Mouse (Mus musculus) CH12.LX (cell line): ENCODE data around the gene Gm28710. TPM values are rescaled to one million over a fixed set of nuclear protein-coding genes. Genes with fewer than 3 reads are reported as not detected.

Source experiments
- DNase-seq: peaks from one replicate; pipeline ENCODE4 v3.0.0-alpha.2; 2013; ENCODE audit errors: extremely low read depth
- H3K27ac ChIP-seq: 2 replicates; pipeline ENCODE4 v1.5.1; 2012; ENCODE audit warnings: low read depth, mild to moderate bottlenecking, control low read depth, moderate library complexity; ENCODE audit not compliant: insufficient read depth
- H3K27me3 ChIP-seq: replicated peaks from 2 replicates; pipeline ENCODE3; 2012; ENCODE audit warnings: inconsistent platforms
- H3K36me3 ChIP-seq, 2 experiments: replicated peaks in 1 of 2; 2 replicates each; pipeline versions ENCODE3 to v1.6.1; 2012; ENCODE audit warnings: inconsistent platforms in 1 of 2, low read length in 1 of 2, mild to moderate bottlenecking in 1 of 2, mixed read lengths in 1 of 2, moderate library complexity in 1 of 2; ENCODE audit not compliant: control insufficient read depth in 1 of 2, insufficient read depth in 1 of 2
- H3K4me1 ChIP-seq, 2 experiments: 2 replicates each; pipeline ENCODE4 v1.6.1; 2012; ENCODE audit warnings: inconsistent platforms in 1 of 2, moderate library complexity in 1 of 2; ENCODE audit not compliant: insufficient read depth in 2 of 2, control insufficient read depth in 1 of 2
- H3K4me2 ChIP-seq: 2 replicates; pipeline ENCODE4 v1.6.1; 2012; ENCODE audit warnings: low read depth, mild to moderate bottlenecking, control low read depth; ENCODE audit not compliant: poor library complexity, insufficient read depth, severe bottlenecking
- H3K4me3 ChIP-seq, 3 experiments: fragments of 150-350 bp in 1 of 3; sonication (generic) in 1 of 3; replicated peaks in 1 of 3; 2 replicates each; pipeline versions ENCODE3 to v1.5.1; 2011 to 2012; ENCODE audit warnings: low read depth in 2 of 3, low read length in 2 of 3, mild to moderate bottlenecking in 2 of 3, moderate library complexity in 2 of 3, control low read depth in 1 of 3, improper control_type of control experiment in 1 of 3, inconsistent platforms in 1 of 3, mixed read lengths in 1 of 3; ENCODE audit not compliant: poor library complexity in 1 of 3
- H3K79me2 ChIP-seq: replicated peaks from 2 replicates; pipeline ENCODE4 v1.6.1; 2012; ENCODE audit warnings: mild to moderate bottlenecking, moderate library complexity; ENCODE audit not compliant: control insufficient read depth, poor library complexity, insufficient read depth, severe bottlenecking; ENCODE audit errors: extremely low read depth
- H3K9ac ChIP-seq: 2 replicates; pipeline ENCODE4 v1.6.1; 2012; ENCODE audit warnings: low read depth, mild to moderate bottlenecking, control low read depth, moderate library complexity; ENCODE audit not compliant: insufficient read depth
- H3K9me3 ChIP-seq: replicated peaks from 2 replicates; pipeline ENCODE3; 2012; ENCODE audit warnings: low read length, inconsistent platforms, mixed read lengths
- BHLHE40 ChIP-seq: IDR thresholded peaks from 2 replicates; pipeline ENCODE4 v1.6.1; 2011; ENCODE audit warnings: mild to moderate bottlenecking, low read depth, low read length, improper control_type of control experiment
- CHD1 ChIP-seq: IDR thresholded peaks from 2 replicates; pipeline ENCODE4 v1.6.1; 2012; ENCODE audit warnings: low read depth, low read length, improper control_type of control experiment, inconsistent platforms
- CHD2 ChIP-seq: IDR thresholded peaks from 2 replicates; pipeline ENCODE4 v1.6.1; 2011; ENCODE audit warnings: low read length, improper control_type of control experiment
- E2F4 ChIP-seq: IDR thresholded peaks from 2 replicates; pipeline ENCODE4 v1.6.1; 2011; ENCODE audit warnings: low read depth, low read length, improper control_type of control experiment; ENCODE audit not compliant: insufficient replicate concordance
- ELF1 ChIP-seq: IDR thresholded peaks from 2 replicates; pipeline ENCODE4 v1.6.1; 2014; ENCODE audit warnings: low read depth, mild to moderate bottlenecking, inconsistent platforms, low read length, improper control_type of control experiment
- EP300 ChIP-seq: IDR thresholded peaks from 2 replicates; pipeline ENCODE4 v1.6.1; 2011; ENCODE audit warnings: low read length, improper control_type of control experiment
- GABPA ChIP-seq: IDR thresholded peaks from 2 replicates; pipeline ENCODE4 v1.6.1; 2012; ENCODE audit warnings: low read depth, low read length, improper control_type of control experiment, inconsistent platforms; ENCODE audit not compliant: insufficient replicate concordance
- IRF4 ChIP-seq: IDR thresholded peaks from 2 replicates; pipeline ENCODE4 v1.6.1; 2014; ENCODE audit warnings: low read depth, mild to moderate bottlenecking, inconsistent platforms, low read length, improper control_type of control experiment
- JUND ChIP-seq: conservative IDR thresholded peaks from 2 replicates; pipeline ENCODE4 v1.6.1; 2011; ENCODE audit warnings: low read depth, low read length, improper control_type of control experiment
- MXI1 ChIP-seq: IDR thresholded peaks from 2 replicates; pipeline ENCODE4 v1.6.1; 2011; ENCODE audit warnings: mild to moderate bottlenecking, low read depth, low read length, improper control_type of control experiment
- MYC ChIP-seq: IDR thresholded peaks from 2 replicates; pipeline ENCODE4 v1.6.1; 2011; ENCODE audit warnings: low read depth, mild to moderate bottlenecking, improper control_type of control experiment, low read length
- PAX5 ChIP-seq: IDR thresholded peaks from 2 replicates; pipeline ENCODE4 v1.6.1; 2012; ENCODE audit warnings: low read length, inconsistent platforms, mixed read lengths
- POLR2A ChIP-seq: IDR thresholded peaks from 2 replicates; pipeline ENCODE4 v1.6.1; 2011; ENCODE audit warnings: low read depth, mild to moderate bottlenecking, improper control_type of control experiment, low read length
- POLR2AphosphoS2 ChIP-seq: IDR thresholded peaks from 2 replicates; pipeline ENCODE4 v1.6.1; 2011; ENCODE audit warnings: low read depth, low read length, improper control_type of control experiment
- RCOR1 ChIP-seq: conservative IDR thresholded peaks from 2 replicates; pipeline ENCODE4 v1.6.1; 2012; ENCODE audit warnings: low read depth, mild to moderate bottlenecking, inconsistent platforms, low read length, improper control_type of control experiment
- SIN3A ChIP-seq: IDR thresholded peaks from 2 replicates; pipeline ENCODE4 v1.6.1; 2012; ENCODE audit warnings: low read length, improper control_type of control experiment, inconsistent platforms
- TBP ChIP-seq: conservative IDR thresholded peaks from 2 replicates; pipeline ENCODE4 v1.6.1; 2011; ENCODE audit warnings: low read depth, low read length, improper control_type of control experiment
- UBTF ChIP-seq: IDR thresholded peaks from 2 replicates; pipeline ENCODE4 v1.6.1; 2012; ENCODE audit warnings: low read depth, mild to moderate bottlenecking, inconsistent platforms, low read length, improper control_type of control experiment, moderate library complexity
- USF1 ChIP-seq: IDR thresholded peaks from 2 replicates; pipeline ENCODE4 v1.6.1; 2014; ENCODE audit warnings: low read depth, mild to moderate bottlenecking, inconsistent platforms, low read length, improper control_type of control experiment
- USF2 ChIP-seq: conservative IDR thresholded peaks from 2 replicates; pipeline ENCODE4 v1.6.1; 2011; ENCODE audit warnings: low read depth, low read length, improper control_type of control experiment
- ZMIZ1 ChIP-seq: IDR thresholded peaks from 2 replicates; pipeline ENCODE4 v1.6.1; 2012; ENCODE audit warnings: low read depth, mild to moderate bottlenecking, inconsistent platforms, low read length, improper control_type of control experiment
- dilution Hi-C: fragments of 300-500 bp; cut with MboI; formaldehyde crosslinking; loops from 2 replicates; pipeline ENCODE4 v1.14.3; 2020; ENCODE audit warnings: low sequenced_read_pairs; ENCODE audit not compliant: extremely low pct_unique_long_range_greater_than_20kb, extremely low pct_ligation_motif_present
- in situ Hi-C: fragments of 300-500 bp; cut with MboI; formaldehyde crosslinking; loops from 3 replicates; pipeline ENCODE4 v1.14.3; 2019; ENCODE audit warnings: low sequenced_read_pairs, low pct_ligation_motif_present, low pct_unique_long_range_greater_than_20kb, mixed read lengths
- polyA plus RNA-seq: library from polyadenylated mRNA; unstranded; fragments of >175 nt; gene quantifications from 2 replicates; pipeline ENCODE4 v1.2.1, GENCODE M21; 2012; ENCODE audit warnings: low read depth; ENCODE audit not compliant: insufficient read length
- total RNA-seq, 2 experiments: library from RNA; depleted of rRNA; stranded (reverse); fragments of 300-350 nt in 1 of 2; fragments of >200 nt in 1 of 2; gene quantifications; 2 replicates each; pipeline ENCODE4 v1.2.3; 2012 to 2014

Gene Gm28710
- total and polyA plus RNA-seq, 3 experiments, result not detected

DNA sequence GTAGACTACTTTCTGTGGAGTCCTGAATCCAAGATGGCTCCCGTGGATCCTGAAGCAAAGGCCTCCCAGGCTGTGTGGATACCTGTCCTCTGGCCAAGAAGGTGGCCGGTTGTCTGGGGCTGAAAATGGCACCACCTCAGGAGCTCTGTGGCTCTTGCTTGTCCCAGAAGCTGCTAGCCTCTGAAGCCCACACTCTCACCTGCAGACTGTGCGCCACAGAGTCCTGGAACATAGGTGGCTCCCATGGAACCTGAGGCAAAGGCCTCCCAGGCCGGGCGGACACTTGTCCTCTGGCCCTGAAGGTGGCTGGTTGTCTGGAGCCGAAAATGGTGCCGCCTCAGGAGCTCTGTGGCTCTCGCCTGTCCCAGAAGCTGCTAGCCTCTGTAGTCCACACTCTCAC is 128.2 kb downstream of the Gm28710 start:
- Histone ChIP-seq H3K4me3 (no peak overlapping the region), H3K9me3 (no peaks in the 10 kb centered on the region), H3K27ac (no peak overlapping the region), H3K27me3 (no peaks in the 10 kb centered on the region), H3K9ac (no peak overlapping the region), H3K36me3 (no peaks in the 10 kb centered on the region), H3K4me2 (no peak overlapping the region), H3K4me1 (no peaks in the 10 kb centered on the region), H3K79me2 (no peaks in the 10 kb centered on the region)
- in situ Hi-C loops, result no loop called here
- no peak for DNase-seq
- TF ChIP-seq POLR2A (no peak), ELF1 (no peak), USF2 (no peak), UBTF (no peak), EP300 (no peak), CHD1 (no peak), GABPA (no peak), SIN3A (no peak), BHLHE40 (no peak), IRF4 (no peak), PAX5 (no peak), MXI1 (no peak), ZMIZ1 (no peak), USF1 (no peak), POLR2AphosphoS2 (no peak), TBP (no peak), CHD2 (no peak), JUND (no peak), RCOR1 (no peak)
- dilution Hi-C loops, result no loop called here

DNA sequence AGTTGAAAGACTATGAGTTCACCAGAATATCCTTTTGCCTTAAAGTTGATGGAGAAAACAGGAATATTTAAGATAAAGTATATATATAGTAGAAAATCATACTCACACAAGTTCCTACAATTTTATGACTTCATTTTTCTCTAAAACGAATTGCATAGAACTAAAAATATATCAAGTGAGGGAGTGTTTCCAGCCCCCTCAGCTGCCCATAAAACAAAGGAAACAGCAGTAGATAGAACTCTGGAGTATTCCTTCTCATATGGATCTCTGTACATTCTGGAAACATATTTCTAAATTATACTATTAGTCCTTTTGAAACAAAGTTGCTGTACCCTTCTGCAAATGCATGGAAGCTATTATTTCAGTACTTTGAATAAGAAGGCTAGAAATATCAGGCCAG is 130.9 kb downstream of the Gm28710 start:
- TF ChIP-seq E2F4, result no peak
- TF ChIP-seq MYC, result no peak
- no peak for TF ChIP-seq POLR2AphosphoS2
- no peak for TF ChIP-seq GABPA
- Histone ChIP-seq H3K9ac (no peak overlapping the region), H3K27me3 (no peaks in the 10 kb centered on the region), H3K4me1 (no peaks in the 10 kb centered on the region), H3K9me3 (no peaks in the 10 kb centered on the region), H3K36me3 (no peaks in the 10 kb centered on the region), H3K27ac (no peak overlapping the region), H3K79me2 (no peaks in the 10 kb centered on the region), H3K4me3 (no peak overlapping the region), H3K4me2 (no peak overlapping the region)
- in situ Hi-C loops, result no loop called here
- no peak for DNase-seq
- dilution Hi-C loops, result no loop called here

Other genes with a start within 250 kb of the Gm28710 start
- gene Hgf, start 238.3 kb upstream of the Gm28710 start, total RNA-seq (2012; rRNA removed), result not detected in 2 replicates
- not detected in 2 replicates for gene Hgf, start 238.3 kb upstream of the Gm28710 start, total RNA-seq (2014; rRNA removed)
- not detected in 2 replicates for gene Hgf, start 238.3 kb upstream of the Gm28710 start, polyA plus RNA-seq